Mouse (Mus musculus) gastrocnemius, postnatal 10 days (tissue): ENCODE results near the gene Rps6kb2. TPM values are rescaled to one million over a fixed set of nuclear protein-coding genes. Genes with fewer than 3 reads are reported as not detected.

Experiments used
- DNase-seq: peaks from one replicate; pipeline ENCODE4 v3.0.0; 2021; ENCODE audit warnings: mixed read lengths
- total RNA-seq, 2 experiments: library from RNA; stranded (reverse); gene quantifications; 2 replicates each; pipeline ENCODE4 v1.2.3; 2021

The Rps6kb2 gene
- total RNA-seq, 2 experiments from 2014 or later: 25.3 to 30.9 TPM

- no peak for DNase-seq
Observed at GRCm38 (mm10) chr19:4155223-4156072, 7.7 kb downstream of the Rps6kb2 start.

- DNase-seq: no peak
Observed at GRCm38 (mm10) chr19:4154437-4155222, 8.5 kb downstream of the Rps6kb2 start.

GRCm38 (mm10) chr19:4153232-4153654 lies 9.9 kb downstream of the Rps6kb2 start, which contains the start of gene Ptprcap:
Gene Ptprcap, plus strand, starts transcription at chr19:4153604.
- no peak for DNase-seq

GRCm38 (mm10) chr19:4152445-4153231 lies 10.5 kb downstream of the Rps6kb2 start:
- DNase-seq: no peak

GRCm38 (mm10) chr19:4151898-4152297 lies 11.3 kb downstream of the Rps6kb2 start:
- no peak for DNase-seq

- no peak for DNase-seq
Observed at GRCm38 (mm10) chr19:4151488-4151860, 11.7 kb downstream of the Rps6kb2 start.

GRCm38 (mm10) chr19:4150567-4151487 lies 12.3 kb downstream of the Rps6kb2 start:
- no peak for DNase-seq

- no peak for DNase-seq
Observed at GRCm38 (mm10) chr19:4149764-4150461, 13.2 kb downstream of the Rps6kb2 start.

- no peak for DNase-seq
Observed at GRCm38 (mm10) chr19:4149283-4149682, 13.9 kb downstream of the Rps6kb2 start.

GRCm38 (mm10) chr19:4148819-4149218 lies 14.3 kb downstream of the Rps6kb2 start:
- DNase-seq: no peak

- peak; percentile 99 for DNase-seq
Observed at GRCm38 (mm10) chr19:4148491-4148806, 14.7 kb downstream of the Rps6kb2 start, which contains the start of gene Coro1b. Gene Coro1b, plus strand, starts transcription at chr19:4148619.

GRCm38 (mm10) chr19:4147782-4148490 lies 15.2 kb downstream of the Rps6kb2 start:
- no peak for DNase-seq

GRCm38 (mm10) chr19:4147022-4147405 lies 16.1 kb downstream of the Rps6kb2 start:
- DNase-seq: no peak

GRCm38 (mm10) chr19:4146366-4147021 lies 16.7 kb downstream of the Rps6kb2 start:
- DNase-seq: no peak

GRCm38 (mm10) chr19:4145936-4146335 lies 17.2 kb downstream of the Rps6kb2 start:
- DNase-seq: no peak

- DNase-seq: no peak
Observed at GRCm38 (mm10) chr19:4144550-4145498, 18.3 kb downstream of the Rps6kb2 start.

GRCm38 (mm10) chr19:4143759-4144268 lies 19.3 kb downstream of the Rps6kb2 start, which contains the start of gene Cabp4:
Gene Cabp4, minus strand, starts transcription at chr19:4144033.
- no peak for DNase-seq
